In genomic region chr8:110724493-110724892, GRCm38 (mm10) we compare ENCODE assay signal across 11 mouse cellular contexts. TPM values are rescaled to one million over a fixed set of nuclear protein-coding genes. Genes with fewer than 3 reads are reported as not detected.
DNase-seq lines count a peak whose midpoint lies in the region; ATAC-seq lines count a peak whose summit lies in the region.
"Had no signal": no experiment of that assay in that cellular context is flagged by ENCODE, and none has a peak within 500 bp of the region (broad histone marks: within the 10 kb centered on the region; RNA-seq: fewer than 3 reads in every experiment).

No protein-coding gene starts in this region.

- 58% methylated on average over 3 of the region's 3 CpGs for WGBS in intestine, embryonic 14.5 days
- WGBS in intestine, embryonic 16.5 days: 68% methylated on average over 3 of the region's 3 CpGs
- WGBS in embryonic facial prominence, embryonic 13.5 days: 57% methylated on average over 3 of the region's 3 CpGs
- 78% methylated on average over 3 of the region's 3 CpGs for WGBS in hindbrain, embryonic 13.5 days
- 88% methylated on average over 3 of the region's 3 CpGs for WGBS in midbrain, embryonic 16.5 days

- H3K4me1 ChIP-seq in intestine, embryonic 14.5 days (replicated peaks; ENCODE audit: control insufficient read depth, insufficient read depth, low read length): peaks cover 41% of the 10 kb centered on the region
- H3K4me1 ChIP-seq in intestine, embryonic 16.5 days (ENCODE audit: control insufficient read depth, insufficient read depth, low read length): peaks cover 33% of the 10 kb centered on the region
- H3K4me1 ChIP-seq in embryonic facial prominence, embryonic 13.5 days: peaks cover 60% of the 10 kb centered on the region
- H3K4me1 ChIP-seq in hindbrain, embryonic 13.5 days (replicated peaks): peaks cover 65% of the 10 kb centered on the region
- peaks cover 51% of the 10 kb centered on the region for H3K4me1 ChIP-seq in midbrain, embryonic 16.5 days (ENCODE audit: control insufficient read depth, insufficient read depth, low read length)

- H3K9ac ChIP-seq in intestine, embryonic 14.5 days (ENCODE audit: low read length): 0 out of 2 replicates have a peak overlapping the region, but pooled peaks have one; percentile 6
- no peak overlapping the region for H3K9ac ChIP-seq in intestine, embryonic 16.5 days (ENCODE audit: low read depth, low read length)
- H3K9ac ChIP-seq in embryonic facial prominence, embryonic 13.5 days: peak overlapping the region; percentile 94
- peak overlapping the region; percentile 99 for H3K9ac ChIP-seq in hindbrain, embryonic 13.5 days
- peak overlapping the region; percentile 99 for H3K9ac ChIP-seq in midbrain, embryonic 16.5 days (ENCODE audit: low read depth, low read length)

- no peak overlapping the region for H3K4me3 ChIP-seq in intestine, embryonic 14.5 days (ENCODE audit: low read depth, low read length)
- no peak overlapping the region for H3K4me3 ChIP-seq in intestine, embryonic 16.5 days (ENCODE audit: low read length)
- H3K4me3 ChIP-seq in embryonic facial prominence, embryonic 13.5 days: 0 out of 2 replicates have a peak overlapping the region, but pooled peaks have one; percentile 2
- H3K4me3 ChIP-seq in hindbrain, embryonic 13.5 days: 0 out of 2 replicates have a peak overlapping the region, but pooled peaks have one; percentile 4
- no peak overlapping the region for H3K4me3 ChIP-seq in midbrain, embryonic 16.5 days (ENCODE audit: low read depth, low read length)

- H3K4me2 ChIP-seq in intestine, embryonic 14.5 days (ENCODE audit: low read length): no peak overlapping the region
- H3K4me2 ChIP-seq in intestine, embryonic 16.5 days (ENCODE audit: low read depth, low read length): no peak overlapping the region
- H3K4me2 ChIP-seq in embryonic facial prominence, embryonic 13.5 days: peak overlapping the region; percentile 96
- peak overlapping the region; percentile 90 for H3K4me2 ChIP-seq in hindbrain, embryonic 13.5 days
- H3K4me2 ChIP-seq in midbrain, embryonic 16.5 days (ENCODE audit: low read length): peak overlapping the region; percentile 97

- no peak for ATAC-seq in intestine, embryonic 14.5 days (replicated peaks; ENCODE audit: low FRiP score, low TSS enrichment, low read depth)
- ATAC-seq in intestine, embryonic 16.5 days: no peak
- no peak for ATAC-seq in embryonic facial prominence, embryonic 13.5 days (ENCODE audit: insufficient number of reproducible peaks, insufficient read depth, low FRiP score, low TSS enrichment, low read depth)
- no peak for ATAC-seq in hindbrain, embryonic 13.5 days (ENCODE audit: low FRiP score)
- no peak for ATAC-seq in midbrain, embryonic 16.5 days

- no peak for DNase-seq in intestine, embryonic 14.5 days (ENCODE audit: low spot score)
- no peak for DNase-seq in right cerebral cortex, postnatal 14 days
- DNase-seq in embryo, embryonic 10.5 days (ENCODE audit: low spot score): no peak
- DNase-seq: cerebellum, adult 11-12 months; right cerebral cortex, adult 18-20 months; thymus, postnatal 36 days had no signal

- no peak overlapping the region for H3K27ac ChIP-seq in intestine, embryonic 14.5 days (ENCODE audit: low read depth)
- H3K27ac ChIP-seq in intestine, embryonic 16.5 days (ENCODE audit: low read length): no peak overlapping the region
- H3K27ac ChIP-seq in embryonic facial prominence, embryonic 13.5 days: peak overlapping the region; percentile 77; the same call in 1 of the 2 replicates
- H3K27ac ChIP-seq in hindbrain, embryonic 13.5 days: peak overlapping the region; percentile 96
- H3K27ac ChIP-seq in midbrain, embryonic 16.5 days (ENCODE audit: low read length): peak overlapping the region; percentile 69
- H3K27ac ChIP-seq: macrophage had no signal

- H3K27me3 ChIP-seq in intestine, embryonic 14.5 days (replicated peaks; ENCODE audit: control insufficient read depth, insufficient read depth, low read length): no peaks in the 10 kb centered on the region
- H3K27me3 ChIP-seq in intestine, embryonic 16.5 days (replicated peaks; ENCODE audit: control insufficient read depth, insufficient read depth, low read length): no peaks in the 10 kb centered on the region
- no peaks in the 10 kb centered on the region for H3K27me3 ChIP-seq in embryonic facial prominence, embryonic 13.5 days
- H3K27me3 ChIP-seq in hindbrain, embryonic 13.5 days: no peaks in the 10 kb centered on the region
- H3K27me3 ChIP-seq in midbrain, embryonic 16.5 days (ENCODE audit: control insufficient read depth, insufficient read depth, low read depth, low read length): no peaks in the 10 kb centered on the region

- H3K9me3 ChIP-seq in intestine, embryonic 14.5 days (ENCODE audit: control insufficient read depth, low read length): no peaks in the 10 kb centered on the region
- H3K9me3 ChIP-seq in intestine, embryonic 16.5 days (ENCODE audit: control insufficient read depth, low read length): no peaks in the 10 kb centered on the region
- no peaks in the 10 kb centered on the region for H3K9me3 ChIP-seq in embryonic facial prominence, embryonic 13.5 days
- H3K9me3 ChIP-seq in hindbrain, embryonic 13.5 days: no peaks in the 10 kb centered on the region
- H3K9me3 ChIP-seq in midbrain, embryonic 16.5 days (replicated peaks; ENCODE audit: control insufficient read depth, low read length, poor library complexity, severe bottlenecking): no peaks in the 10 kb centered on the region

- peaks cover 34% of the 10 kb centered on the region for H3K36me3 ChIP-seq in intestine, embryonic 14.5 days (ENCODE audit: control insufficient read depth, insufficient read depth, low read length)
- peaks cover 9% of the 10 kb centered on the region for H3K36me3 ChIP-seq in intestine, embryonic 16.5 days (ENCODE audit: control insufficient read depth, insufficient read depth, low read length)
- H3K36me3 ChIP-seq in embryonic facial prominence, embryonic 13.5 days: peaks cover 53% of the 10 kb centered on the region
- peaks cover 50% of the 10 kb centered on the region for H3K36me3 ChIP-seq in hindbrain, embryonic 13.5 days
- peaks cover 25% of the 10 kb centered on the region for H3K36me3 ChIP-seq in midbrain, embryonic 16.5 days (ENCODE audit: control insufficient read depth, insufficient read depth, low read length)

RNA-seq across cellular contexts. Expression of gene Mtss1l, which starts 3.2 kb away (rescaled TPM):
- polyA plus RNA-seq in intestine, embryonic 14.5 days (2014; fragmentation: Nextera tagmentation; extraction: Ambion mirVana): 9.9 and 10.4 TPM in 2 replicates
- polyA plus RNA-seq in intestine, embryonic 16.5 days (2015; fragmentation: Nextera tagmentation; extraction: Ambion mirVana): 3.3 and 4.0 TPM in 2 replicates
- polyA plus RNA-seq in embryonic facial prominence, embryonic 13.5 days (2015; fragmentation: Nextera tagmentation; extraction: Ambion mirVana): 11.0 and 12.6 TPM in 2 replicates
- polyA plus RNA-seq in hindbrain, embryonic 13.5 days (2015; fragmentation: Nextera tagmentation; extraction: Ambion mirVana): 19.0 and 20.4 TPM in 2 replicates
- 24.5 and 24.9 TPM in 2 replicates for polyA plus RNA-seq in midbrain, embryonic 16.5 days (2015; fragmentation: Nextera tagmentation; extraction: Ambion mirVana)

Comparison
In these comparisons a context has a peak if more than half of its experiments do, and no peak if none do; other contexts are left out.
1. H3K27ac ChIP-seq: peak in embryonic facial prominence, embryonic 13.5 days (single experiment), hindbrain, embryonic 13.5 days (single experiment) and midbrain, embryonic 16.5 days (single experiment); none in intestine, embryonic 14.5 days (single experiment) and intestine, embryonic 16.5 days (single experiment).
2. H3K4me2 ChIP-seq: peak in embryonic facial prominence, embryonic 13.5 days (single experiment), hindbrain, embryonic 13.5 days (single experiment) and midbrain, embryonic 16.5 days (single experiment); none in intestine, embryonic 14.5 days (single experiment) and intestine, embryonic 16.5 days (single experiment).
3. H3K4me3 ChIP-seq: peak in embryonic facial prominence, embryonic 13.5 days (single experiment) and hindbrain, embryonic 13.5 days (single experiment); none in intestine, embryonic 14.5 days (single experiment), intestine, embryonic 16.5 days (single experiment) and midbrain, embryonic 16.5 days (single experiment).